Mouse (Mus musculus): ENCODE measurements around the gene Ralgapa2.

DNA sequence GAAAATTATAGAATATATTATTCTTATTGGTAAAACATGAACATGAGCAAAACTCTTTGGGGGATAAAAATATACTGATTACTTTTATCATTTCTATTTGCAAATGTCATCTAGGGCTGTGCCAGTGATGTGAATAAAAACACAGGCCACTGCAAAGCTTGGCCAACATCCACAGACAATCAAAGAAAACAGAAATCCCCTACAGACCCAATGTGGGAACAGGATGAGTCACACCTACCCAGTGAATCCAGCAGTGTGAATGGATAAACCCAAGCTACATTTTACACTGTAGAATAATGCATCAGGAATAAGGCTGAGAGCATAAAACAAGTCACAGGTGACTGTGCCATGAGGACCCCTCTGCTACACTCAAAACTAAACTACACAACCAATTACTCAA, 36.1 kb downstream of the Ralgapa2 start:
- no peak for TF ChIP-seq EP300 (IDR thresholded peaks at IDR 0.05; ENCODE audit: insufficient read depth, low read depth, low read length)
- no peak for TF ChIP-seq POLR2A (IDR thresholded peaks at IDR 0.05; ENCODE audit: insufficient read depth, low read length)

Measured in ES-Bruce4 (cell line).